Mouse (Mus musculus): ENCODE results near the gene Olfr509.
"Not testable (repeated sequence)": the region's sequence is repeated elsewhere in the genome, so short reads cannot be mapped to it uniquely, and the experiment has no call there.

Gene Olfr509

DNA sequence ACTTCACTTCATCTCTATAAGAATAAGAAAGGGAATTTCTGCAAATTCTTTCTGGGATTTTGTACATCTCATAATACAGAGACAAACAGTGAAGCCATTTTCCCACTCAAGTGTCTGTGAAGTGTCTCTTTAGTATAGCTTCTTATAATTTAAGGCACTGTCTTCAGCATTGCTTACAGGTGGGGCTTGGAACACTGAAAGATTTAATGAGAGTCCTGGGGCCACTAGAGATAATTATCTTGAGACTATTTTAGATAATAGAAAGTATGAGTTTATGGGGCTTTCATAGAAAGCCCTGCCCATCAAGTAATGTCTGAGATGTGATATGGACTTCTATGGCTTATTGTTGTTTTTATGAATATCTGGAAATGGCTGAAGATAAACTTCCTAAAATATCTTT, at the start of gene Olfr509:
TSS of gene Olfr509 (minus strand) at position 101 of the 400 bp plus-strand sequence.
- DNase-seq, result no peak

DNA sequence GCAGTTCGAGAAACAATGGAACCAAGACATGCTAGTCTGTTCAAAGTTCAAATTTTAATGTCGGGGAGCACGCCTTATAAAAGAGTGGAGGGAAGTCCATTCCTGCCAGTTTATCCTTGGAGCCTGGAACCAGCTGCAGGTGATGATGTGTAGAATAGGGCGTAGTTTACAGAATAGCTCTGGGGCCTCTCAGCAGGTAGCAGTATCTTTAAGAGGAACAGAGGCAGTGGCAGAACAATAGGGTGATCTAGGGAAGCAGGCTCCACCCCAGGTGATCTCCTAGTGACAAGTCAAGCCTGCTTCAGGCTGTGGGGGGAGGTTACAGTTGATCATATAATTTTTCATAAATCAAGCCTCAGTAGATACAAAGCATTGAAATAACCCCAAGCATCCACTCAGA, 27.2 kb upstream of the Olfr509 start:
- DNase-seq, result no peak

DNA sequence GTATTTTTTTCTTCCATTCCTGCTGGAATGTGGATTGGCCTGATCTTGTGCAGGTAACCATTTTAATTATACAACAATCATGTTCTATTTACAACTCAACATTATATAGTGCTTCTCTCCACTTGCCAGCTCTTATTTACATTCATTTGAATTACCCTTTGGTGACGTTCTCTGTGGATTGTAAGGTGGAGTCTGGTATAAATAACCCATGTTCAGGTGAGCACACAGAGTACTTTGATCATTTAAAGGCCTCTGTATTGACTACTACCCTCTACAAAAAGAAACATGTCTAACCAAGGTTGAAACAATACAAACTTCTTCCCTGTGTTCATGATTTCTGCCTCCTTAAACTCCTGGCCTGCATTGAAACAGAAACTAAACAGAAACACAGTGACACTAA, 19.4 kb upstream of the Olfr509 start:
- DNase-seq, result no peak

DNA sequence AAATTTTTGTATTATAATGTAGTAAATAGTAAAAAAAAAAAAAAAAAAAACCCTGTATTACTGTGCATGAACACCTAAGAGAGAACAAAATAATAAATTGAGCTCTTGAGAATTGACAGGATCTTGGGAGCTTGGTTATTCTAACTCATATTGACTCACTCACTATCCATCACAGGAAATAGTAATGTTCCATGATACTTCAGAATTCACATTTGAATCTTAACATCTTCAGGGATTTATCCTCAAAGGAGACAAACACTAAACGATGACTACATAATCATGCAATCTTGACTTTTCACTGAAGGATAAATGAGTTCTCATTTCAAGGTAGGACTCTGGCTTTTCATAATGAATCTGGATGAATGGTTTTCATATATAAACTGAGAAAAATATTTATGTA, 14.4 kb upstream of the Olfr509 start, which contains the start of gene Olfr510:
TSS of gene Olfr510 (plus strand) at position 301 of the 400 bp plus-strand sequence.
- no peak for DNase-seq

DNA sequence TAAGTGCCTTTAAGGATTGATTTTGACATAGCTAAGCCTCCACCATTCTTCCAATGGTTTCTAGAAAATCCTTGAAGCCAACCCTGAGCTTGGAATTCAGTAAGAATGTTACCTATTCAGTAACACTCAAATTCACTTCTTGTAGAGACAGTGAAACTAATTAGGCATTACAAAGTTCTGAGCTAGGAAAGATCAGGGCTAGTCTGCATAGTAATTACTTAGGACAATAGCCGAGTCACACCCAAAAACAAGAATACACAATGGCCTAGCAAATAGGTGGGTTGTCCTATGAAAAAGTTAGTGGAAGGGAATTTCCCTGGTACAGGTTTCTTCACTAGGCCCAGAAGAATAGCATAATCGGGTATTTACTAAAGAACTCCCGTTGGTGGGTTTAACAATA, 10.7 kb upstream of the Olfr509 start:
- DNase-seq, result no peak

DNA sequence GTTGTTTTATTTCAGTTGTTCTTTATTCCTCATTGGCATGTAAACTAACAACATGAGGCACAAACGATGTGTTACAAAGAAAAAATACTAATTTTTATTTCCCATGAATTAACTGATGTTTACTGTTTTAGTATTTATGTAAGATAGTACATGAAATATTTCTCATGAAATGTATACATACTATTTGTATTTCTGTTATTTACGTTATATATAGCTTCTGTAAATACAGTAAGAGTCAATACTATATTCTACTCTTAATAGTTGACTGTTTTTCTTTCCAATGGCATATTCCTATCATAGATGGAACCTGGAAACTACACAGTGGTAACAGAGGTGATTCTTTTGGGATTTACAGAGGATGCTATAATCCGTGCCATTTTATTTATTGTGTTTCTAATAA, 22.0 kb downstream of the Olfr509 start, which contains the start of gene Olfr508:
TSS of gene Olfr508 (plus strand) at position 301 of the 400 bp plus-strand sequence.
- no peak for DNase-seq

DNA sequence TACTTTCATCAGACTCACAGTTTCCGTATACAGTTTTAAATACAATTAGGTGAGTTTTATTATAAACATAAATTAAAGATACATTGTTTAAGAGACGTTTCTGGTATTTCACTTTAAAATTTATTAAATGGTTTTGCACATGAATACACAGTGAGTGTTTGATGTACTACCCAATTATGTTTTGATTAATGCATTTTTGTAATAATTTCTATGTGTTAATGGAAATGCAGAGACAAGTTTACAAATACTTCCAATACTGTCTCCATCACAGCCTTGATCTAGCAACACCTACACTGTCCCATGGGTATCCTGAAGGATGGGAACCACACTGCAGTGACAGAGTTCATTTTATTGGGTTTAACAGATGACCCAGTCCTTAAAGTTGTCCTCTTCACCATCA, 30.2 kb downstream of the Olfr509 start, which contains the start of gene Olfr507:
TSS of gene Olfr507 (plus strand) at position 301 of the 400 bp plus-strand sequence.
- no peak for DNase-seq

DNA sequence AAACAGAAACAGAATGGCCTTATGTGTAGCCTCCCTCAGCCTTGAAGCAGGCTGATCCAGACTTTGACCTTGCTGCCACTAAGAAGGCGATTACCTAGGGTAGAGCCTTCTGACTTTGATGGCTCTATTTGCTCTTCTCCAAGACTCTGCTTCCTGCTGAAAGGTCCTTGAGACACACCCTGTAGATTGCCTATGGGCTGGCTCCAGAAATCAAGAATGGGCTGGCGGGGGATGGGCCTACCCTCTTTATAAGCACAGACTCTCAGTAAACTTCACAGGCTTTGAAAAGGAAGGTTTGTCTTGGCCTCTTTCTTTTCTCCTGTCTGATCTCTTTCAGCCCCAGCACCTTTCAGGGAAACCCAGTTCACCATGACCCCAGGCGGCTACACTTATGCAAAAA, 34.9 kb downstream of the Olfr509 start:
- DNase-seq, result not testable (repeated sequence)

DNA sequence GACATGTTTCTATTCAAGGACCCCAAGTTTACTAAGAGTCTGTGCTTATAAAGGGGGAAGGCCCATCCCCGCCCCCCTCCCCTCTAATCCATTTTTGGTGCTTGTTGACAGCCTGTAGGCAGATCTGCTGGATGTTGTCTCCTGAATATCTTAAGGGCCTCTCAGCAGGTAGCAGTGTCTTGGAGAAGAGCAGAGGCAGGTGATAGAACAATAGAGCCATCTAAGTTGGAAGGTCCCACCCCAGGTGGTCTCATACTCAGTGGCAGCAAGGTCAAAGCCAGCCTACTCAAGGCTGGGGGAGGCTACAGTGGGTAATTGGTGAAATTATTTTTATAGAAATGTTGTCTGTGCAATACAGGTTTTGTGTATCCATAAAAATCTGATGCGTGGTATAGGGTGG, 37.6 kb downstream of the Olfr509 start:
- DNase-seq, result no peak

DNA sequence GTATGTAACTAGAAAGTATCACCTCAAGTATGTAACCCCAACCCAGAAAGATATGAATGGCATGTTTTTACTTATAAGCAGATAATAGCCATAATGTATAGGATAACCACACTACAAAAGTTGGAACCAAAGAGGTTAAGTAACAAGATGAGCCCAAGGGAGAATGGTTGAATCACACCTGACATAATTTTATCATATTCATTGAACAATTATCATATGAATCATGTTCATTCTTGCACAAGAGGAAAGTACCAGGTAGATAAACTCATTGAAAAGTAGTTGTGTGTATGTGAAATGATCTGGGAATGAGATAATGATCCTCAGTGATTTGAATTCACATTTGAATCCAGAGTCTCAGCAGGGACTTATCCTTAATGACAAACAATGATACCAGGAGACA, 41.2 kb downstream of the Olfr509 start, which contains the start of gene Olfr506:
TSS of gene Olfr506 (plus strand) at position 301 of the 400 bp plus-strand sequence.
- no peak for DNase-seq

DNA sequence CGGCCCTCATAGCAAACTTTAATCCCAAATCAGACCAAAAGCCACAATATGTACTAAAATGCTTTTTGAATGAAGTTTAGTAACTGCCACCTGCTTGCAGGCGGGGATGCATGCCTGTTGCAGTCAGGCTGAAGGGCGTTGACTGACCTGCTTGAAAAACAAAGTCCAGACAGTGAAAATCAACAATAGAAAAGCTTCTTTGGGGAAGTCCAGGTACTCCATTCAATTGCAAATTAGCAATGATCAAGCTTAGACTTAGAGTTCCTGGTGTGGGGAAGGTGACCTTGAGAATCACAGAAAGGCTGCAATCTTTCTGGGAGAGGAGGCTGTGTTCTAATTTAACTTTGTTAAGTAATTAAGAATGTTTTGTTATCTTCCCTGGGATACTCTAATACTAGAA, 49.8 kb downstream of the Olfr509 start:
- not testable (repeated sequence) for DNase-seq

Data from thymus, postnatal 25 days (tissue).